Mouse (Mus musculus) CD4-positive helper T cell, adult 2 months (primary cell): Measurements from ENCODE around the gene Mapkap1.
A peak's percentile ranks its signal among the peaks of the same experiment; 100 is the strongest.
"Not testable (repeated sequence)": the region's sequence is repeated elsewhere in the genome, so short reads cannot be mapped to it uniquely, and the experiment has no call there.

Experiments
- DNase-seq: peaks from one replicate; pipeline ENCODE4 v3.0.0-alpha.2; 2012; ENCODE audit warnings: low read depth, missing footprints, low spot score

Mapkap1 gene

GRCm38 (mm10) chr2:34431701-34432372 is 25.3 kb downstream of the Mapkap1 start:
- DNase-seq = no peak

GRCm38 (mm10) chr2:34432887-34433286 is 26.3 kb downstream of the Mapkap1 start:
- DNase-seq = not testable (repeated sequence)

- DNase-seq = no peak
Measured at GRCm38 (mm10) chr2:34436321-34436720, 29.8 kb downstream of the Mapkap1 start.

GRCm38 (mm10) chr2:34448756-34449155 is 42.2 kb downstream of the Mapkap1 start:
- no peak for DNase-seq

- DNase-seq = no peak
Measured at GRCm38 (mm10) chr2:34462490-34462889, 55.9 kb downstream of the Mapkap1 start.

- no peak for DNase-seq
Measured at GRCm38 (mm10) chr2:34468559-34469141, 62.1 kb downstream of the Mapkap1 start.

GRCm38 (mm10) chr2:34469324-34469723 is 62.8 kb downstream of the Mapkap1 start:
- DNase-seq = no peak

GRCm38 (mm10) chr2:34473775-34474174 is 67.2 kb downstream of the Mapkap1 start:
- DNase-seq = no peak

- no peak for DNase-seq
Measured at GRCm38 (mm10) chr2:34481401-34481800, 74.8 kb downstream of the Mapkap1 start.

- DNase-seq = no peak
Measured at GRCm38 (mm10) chr2:34482102-34482501, 75.5 kb downstream of the Mapkap1 start.

- DNase-seq = no peak
Measured at GRCm38 (mm10) chr2:34482531-34482930, 76.0 kb downstream of the Mapkap1 start.

- DNase-seq = no peak
Measured at GRCm38 (mm10) chr2:34487281-34487680, 80.7 kb downstream of the Mapkap1 start.

- no peak for DNase-seq
Measured at GRCm38 (mm10) chr2:34503975-34504730, 97.6 kb downstream of the Mapkap1 start.

GRCm38 (mm10) chr2:34506162-34506561 is 99.6 kb downstream of the Mapkap1 start:
- not testable (repeated sequence) for DNase-seq

- DNase-seq = no peak
Measured at GRCm38 (mm10) chr2:34509856-34510255, 103.3 kb downstream of the Mapkap1 start.

- no peak for DNase-seq
Measured at GRCm38 (mm10) chr2:34515263-34515662, 108.7 kb downstream of the Mapkap1 start.

- no peak for DNase-seq
Measured at GRCm38 (mm10) chr2:34518083-34518482, 111.5 kb downstream of the Mapkap1 start.

GRCm38 (mm10) chr2:34518526-34518925 is 112.0 kb downstream of the Mapkap1 start:
- no peak for DNase-seq

- peak; percentile 14 for DNase-seq
Measured at GRCm38 (mm10) chr2:34519525-34519924, 113.0 kb downstream of the Mapkap1 start.

- DNase-seq = no peak
Measured at GRCm38 (mm10) chr2:34521384-34521783, 114.8 kb downstream of the Mapkap1 start.

- DNase-seq = no peak
Measured at GRCm38 (mm10) chr2:34526527-34527371, 120.2 kb downstream of the Mapkap1 start.

GRCm38 (mm10) chr2:34528491-34528890 is 121.9 kb downstream of the Mapkap1 start:
- DNase-seq = no peak
